Mouse (Mus musculus) CH12.LX (cell line): ENCODE data around the gene Dppa2. TPM values are rescaled to one million over a fixed set of nuclear protein-coding genes. Genes with fewer than 3 reads are reported as not detected.
"Not testable (repeated sequence)": the region's sequence is repeated elsewhere in the genome, so short reads cannot be mapped to it uniquely, and the experiment has no call there.

Source experiments
- DNase-seq: peaks from one replicate; pipeline ENCODE4 v3.0.0-alpha.2; 2013; ENCODE audit errors: extremely low read depth
- H3K27ac ChIP-seq: 2 replicates; pipeline ENCODE4 v1.5.1; 2012; ENCODE audit warnings: low read depth, mild to moderate bottlenecking, control low read depth, moderate library complexity; ENCODE audit not compliant: insufficient read depth
- H3K27me3 ChIP-seq: replicated peaks from 2 replicates; pipeline ENCODE3; 2012; ENCODE audit warnings: inconsistent platforms
- H3K36me3 ChIP-seq, 2 experiments: replicated peaks in 1 of 2; 2 replicates each; pipeline versions ENCODE3 to v1.6.1; 2012; ENCODE audit warnings: inconsistent platforms in 1 of 2, low read length in 1 of 2, mild to moderate bottlenecking in 1 of 2, mixed read lengths in 1 of 2, moderate library complexity in 1 of 2; ENCODE audit not compliant: control insufficient read depth in 1 of 2, insufficient read depth in 1 of 2
- H3K4me1 ChIP-seq, 2 experiments: 2 replicates each; pipeline ENCODE4 v1.6.1; 2012; ENCODE audit warnings: inconsistent platforms in 1 of 2, moderate library complexity in 1 of 2; ENCODE audit not compliant: insufficient read depth in 2 of 2, control insufficient read depth in 1 of 2
- H3K4me2 ChIP-seq: 2 replicates; pipeline ENCODE4 v1.6.1; 2012; ENCODE audit warnings: low read depth, mild to moderate bottlenecking, control low read depth; ENCODE audit not compliant: poor library complexity, insufficient read depth, severe bottlenecking
- H3K4me3 ChIP-seq, 3 experiments: fragments of 150-350 bp in 1 of 3; sonication (generic) in 1 of 3; replicated peaks in 1 of 3; 2 replicates each; pipeline versions ENCODE3 to v1.5.1; 2011 to 2012; ENCODE audit warnings: low read depth in 2 of 3, low read length in 2 of 3, mild to moderate bottlenecking in 2 of 3, moderate library complexity in 2 of 3, control low read depth in 1 of 3, improper control_type of control experiment in 1 of 3, inconsistent platforms in 1 of 3, mixed read lengths in 1 of 3; ENCODE audit not compliant: poor library complexity in 1 of 3
- H3K79me2 ChIP-seq: replicated peaks from 2 replicates; pipeline ENCODE4 v1.6.1; 2012; ENCODE audit warnings: mild to moderate bottlenecking, moderate library complexity; ENCODE audit not compliant: control insufficient read depth, poor library complexity, insufficient read depth, severe bottlenecking; ENCODE audit errors: extremely low read depth
- H3K9ac ChIP-seq: 2 replicates; pipeline ENCODE4 v1.6.1; 2012; ENCODE audit warnings: low read depth, mild to moderate bottlenecking, control low read depth, moderate library complexity; ENCODE audit not compliant: insufficient read depth
- H3K9me3 ChIP-seq: replicated peaks from 2 replicates; pipeline ENCODE3; 2012; ENCODE audit warnings: low read length, inconsistent platforms, mixed read lengths
- BHLHE40 ChIP-seq: IDR thresholded peaks from 2 replicates; pipeline ENCODE4 v1.6.1; 2011; ENCODE audit warnings: mild to moderate bottlenecking, low read depth, low read length, improper control_type of control experiment
- CHD2 ChIP-seq: IDR thresholded peaks from 2 replicates; pipeline ENCODE4 v1.6.1; 2011; ENCODE audit warnings: low read length, improper control_type of control experiment
- CTCF ChIP-seq, 2 experiments: IDR thresholded peaks in 1 of 2; conservative IDR thresholded peaks in 1 of 2; 2 replicates each; pipeline ENCODE4 v1.5.1; 2011 to 2012; ENCODE audit warnings: low read depth in 2 of 2, low read length in 2 of 2, improper control_type of control experiment in 1 of 2, inconsistent platforms in 1 of 2, mild to moderate bottlenecking in 1 of 2, moderate library complexity in 1 of 2
- ETS1 ChIP-seq: conservative IDR thresholded peaks from 2 replicates; pipeline ENCODE4 v1.6.1; 2012; ENCODE audit warnings: low read depth, mild to moderate bottlenecking, inconsistent platforms, low read length, improper control_type of control experiment, moderate library complexity
- IRF4 ChIP-seq: IDR thresholded peaks from 2 replicates; pipeline ENCODE4 v1.6.1; 2014; ENCODE audit warnings: low read depth, mild to moderate bottlenecking, inconsistent platforms, low read length, improper control_type of control experiment
- JUND ChIP-seq: conservative IDR thresholded peaks from 2 replicates; pipeline ENCODE4 v1.6.1; 2011; ENCODE audit warnings: low read depth, low read length, improper control_type of control experiment
- KAT2A ChIP-seq: IDR thresholded peaks from 2 replicates; pipeline ENCODE4 v1.6.1; 2012; ENCODE audit warnings: low read length, improper control_type of control experiment, inconsistent platforms; ENCODE audit not compliant: insufficient replicate concordance
- MAFK ChIP-seq: IDR thresholded peaks from 2 replicates; pipeline ENCODE4 v1.6.1; 2011; ENCODE audit warnings: low read length, improper control_type of control experiment; ENCODE audit not compliant: insufficient replicate concordance
- MAZ ChIP-seq: IDR thresholded peaks from 2 replicates; pipeline ENCODE4 v1.6.1; 2012; ENCODE audit warnings: low read depth, mild to moderate bottlenecking, inconsistent platforms, low read length, improper control_type of control experiment, moderate library complexity
- MEF2A ChIP-seq: IDR thresholded peaks from 2 replicates; pipeline ENCODE4 v1.6.1; 2014; ENCODE audit warnings: low read depth, mild to moderate bottlenecking, inconsistent platforms, low read length, improper control_type of control experiment, borderline replicate concordance
- MXI1 ChIP-seq: IDR thresholded peaks from 2 replicates; pipeline ENCODE4 v1.6.1; 2011; ENCODE audit warnings: mild to moderate bottlenecking, low read depth, low read length, improper control_type of control experiment
- MYC ChIP-seq: IDR thresholded peaks from 2 replicates; pipeline ENCODE4 v1.6.1; 2011; ENCODE audit warnings: low read depth, mild to moderate bottlenecking, improper control_type of control experiment, low read length
- NELFE ChIP-seq: IDR thresholded peaks from 2 replicates; pipeline ENCODE4 v1.6.1; 2011; ENCODE audit warnings: low read depth, low read length, improper control_type of control experiment
- POLR2A ChIP-seq: IDR thresholded peaks from 2 replicates; pipeline ENCODE4 v1.6.1; 2011; ENCODE audit warnings: low read depth, mild to moderate bottlenecking, improper control_type of control experiment, low read length
- POLR2AphosphoS2 ChIP-seq: IDR thresholded peaks from 2 replicates; pipeline ENCODE4 v1.6.1; 2011; ENCODE audit warnings: low read depth, low read length, improper control_type of control experiment
- TBP ChIP-seq: conservative IDR thresholded peaks from 2 replicates; pipeline ENCODE4 v1.6.1; 2011; ENCODE audit warnings: low read depth, low read length, improper control_type of control experiment
- TCF12 ChIP-seq: IDR thresholded peaks from 2 replicates; pipeline ENCODE4 v1.6.1; 2014; ENCODE audit warnings: low read depth, mild to moderate bottlenecking, inconsistent platforms, low read length, improper control_type of control experiment
- UBTF ChIP-seq: IDR thresholded peaks from 2 replicates; pipeline ENCODE4 v1.6.1; 2012; ENCODE audit warnings: low read depth, mild to moderate bottlenecking, inconsistent platforms, low read length, improper control_type of control experiment, moderate library complexity
- USF1 ChIP-seq: IDR thresholded peaks from 2 replicates; pipeline ENCODE4 v1.6.1; 2014; ENCODE audit warnings: low read depth, mild to moderate bottlenecking, inconsistent platforms, low read length, improper control_type of control experiment
- USF2 ChIP-seq: conservative IDR thresholded peaks from 2 replicates; pipeline ENCODE4 v1.6.1; 2011; ENCODE audit warnings: low read depth, low read length, improper control_type of control experiment
- ZC3H11A ChIP-seq: IDR thresholded peaks from 2 replicates; pipeline ENCODE4 v1.6.1; 2012; ENCODE audit warnings: low read depth, mild to moderate bottlenecking, inconsistent platforms, low read length, improper control_type of control experiment
- ZMIZ1 ChIP-seq: IDR thresholded peaks from 2 replicates; pipeline ENCODE4 v1.6.1; 2012; ENCODE audit warnings: low read depth, mild to moderate bottlenecking, inconsistent platforms, low read length, improper control_type of control experiment
- ZNF384 ChIP-seq: IDR thresholded peaks from 2 replicates; pipeline ENCODE4 v1.6.1; 2012; ENCODE audit warnings: low read depth, low read length, improper control_type of control experiment, inconsistent platforms
- dilution Hi-C: fragments of 300-500 bp; cut with MboI; formaldehyde crosslinking; loops from 2 replicates; pipeline ENCODE4 v1.14.3; 2020; ENCODE audit warnings: low sequenced_read_pairs; ENCODE audit not compliant: extremely low pct_unique_long_range_greater_than_20kb, extremely low pct_ligation_motif_present
- in situ Hi-C: fragments of 300-500 bp; cut with MboI; formaldehyde crosslinking; loops from 3 replicates; pipeline ENCODE4 v1.14.3; 2019; ENCODE audit warnings: low sequenced_read_pairs, low pct_ligation_motif_present, low pct_unique_long_range_greater_than_20kb, mixed read lengths
- polyA plus RNA-seq: library from polyadenylated mRNA; unstranded; fragments of >175 nt; gene quantifications from 2 replicates; pipeline ENCODE4 v1.2.1, GENCODE M21; 2012; ENCODE audit warnings: low read depth; ENCODE audit not compliant: insufficient read length
- total RNA-seq, 2 experiments: library from RNA; depleted of rRNA; stranded (reverse); fragments of 300-350 nt in 1 of 2; fragments of >200 nt in 1 of 2; gene quantifications; 2 replicates each; pipeline ENCODE4 v1.2.3; 2012 to 2014

Gene Dppa2
- total and polyA plus RNA-seq, 3 experiments = 0.13 TPM; not detected in 2

GRCm38 (mm10) chr16:48299884-48300283, 3.8 kb upstream of the Dppa2 start:
- DNase-seq = no peak
- in situ Hi-C loops (no loop called here), dilution Hi-C loops (no loop called here)
- H3K4me2 ChIP-seq = no peak overlapping the region
- H3K9ac ChIP-seq = no peak overlapping the region
- H3K27me3 ChIP-seq = no peaks in the 10 kb centered on the region
- H3K4me3 ChIP-seq = no peak overlapping the region
- TF ChIP-seq MXI1 (no peak), IRF4 (no peak), POLR2AphosphoS2 (no peak), USF1 (no peak), UBTF (no peak), KAT2A (no peak), POLR2A (no peak)
- H3K4me1 ChIP-seq = no peaks in the 10 kb centered on the region
- H3K27ac ChIP-seq = no peak overlapping the region
- no peaks in the 10 kb centered on the region for H3K36me3 ChIP-seq
- peaks cover 85% of the 10 kb centered on the region for H3K9me3 ChIP-seq
- no peaks in the 10 kb centered on the region for H3K79me2 ChIP-seq

- no peaks in the 10 kb centered on the region for H3K36me3 ChIP-seq
- H3K79me2 ChIP-seq = no peaks in the 10 kb centered on the region
- H3K4me2 ChIP-seq = no peak overlapping the region
- no peak for DNase-seq
- no peak overlapping the region for H3K9ac ChIP-seq
- in situ Hi-C loops = no loop called here
- peaks cover 77% of the 10 kb centered on the region for H3K9me3 ChIP-seq
- TF ChIP-seq MEF2A (no peak), USF2 (no peak), TCF12 (no peak), USF1 (no peak), ZC3H11A (no peak), ZNF384 (no peak), ZMIZ1 (no peak), MYC (no peak), MAZ (no peak), TBP (no peak), JUND (no peak), MAFK (no peak), NELFE (no peak), CTCF (conservative IDR thresholded peaks at IDR 0.05 in 1 of 2, IDR thresholded peaks at IDR 0.05 in 1 of 2; ENCODE audit: low read depth in 2 of 2, low read length in 2 of 2) (no peak), BHLHE40 (no peak), UBTF (no peak), ETS1 (no peak), CHD2 (no peak)
- TF ChIP-seq, all 38 proteins: peak for 0
- dilution Hi-C loops = no loop called here
- H3K4me1 ChIP-seq = no peaks in the 10 kb centered on the region
- H3K4me3 ChIP-seq = no peak overlapping the region
- H3K27me3 ChIP-seq = no peaks in the 10 kb centered on the region
- H3K27ac ChIP-seq = no peak overlapping the region
These were observed 275 bp downstream of the Dppa2 start for GRCm38 (mm10) chr16:48303983-48304382.

- in situ Hi-C loops, H3K9ac ChIP-seq, H3K27ac ChIP-seq, H3K36me3 ChIP-seq, dilution Hi-C loops, H3K4me2 ChIP-seq, H3K79me2 ChIP-seq, DNase-seq, H3K27me3 ChIP-seq, H3K4me1 ChIP-seq, H3K4me3 ChIP-seq: not testable (repeated sequence)
- peaks cover 68% of the 10 kb centered on the region for H3K9me3 ChIP-seq
These were observed 5.2 kb downstream of the Dppa2 start for GRCm38 (mm10) chr16:48308916-48309315.
